Mouse (Mus musculus) cerebellum, postnatal 14 days (tissue): ENCODE measurements at regions not wholly inside any gene's neighbourhood (a gene's known extent, or its start where the extent isn't known, plus 50 kb on each side); places are given as distances from the start of the nearest gene placed in this dataset.

ENCODE experiments used
- DNase-seq, 2 experiments: peaks; one replicate each; pipeline ENCODE4 v3.0.0; 2021; ENCODE audit warnings: mixed read lengths in 2 of 2

GRCm38 (mm10) chr16:39285028-39285744 lies 392.7 kb downstream of the Igsf11 start:
- DNase-seq: no peak

DNA sequence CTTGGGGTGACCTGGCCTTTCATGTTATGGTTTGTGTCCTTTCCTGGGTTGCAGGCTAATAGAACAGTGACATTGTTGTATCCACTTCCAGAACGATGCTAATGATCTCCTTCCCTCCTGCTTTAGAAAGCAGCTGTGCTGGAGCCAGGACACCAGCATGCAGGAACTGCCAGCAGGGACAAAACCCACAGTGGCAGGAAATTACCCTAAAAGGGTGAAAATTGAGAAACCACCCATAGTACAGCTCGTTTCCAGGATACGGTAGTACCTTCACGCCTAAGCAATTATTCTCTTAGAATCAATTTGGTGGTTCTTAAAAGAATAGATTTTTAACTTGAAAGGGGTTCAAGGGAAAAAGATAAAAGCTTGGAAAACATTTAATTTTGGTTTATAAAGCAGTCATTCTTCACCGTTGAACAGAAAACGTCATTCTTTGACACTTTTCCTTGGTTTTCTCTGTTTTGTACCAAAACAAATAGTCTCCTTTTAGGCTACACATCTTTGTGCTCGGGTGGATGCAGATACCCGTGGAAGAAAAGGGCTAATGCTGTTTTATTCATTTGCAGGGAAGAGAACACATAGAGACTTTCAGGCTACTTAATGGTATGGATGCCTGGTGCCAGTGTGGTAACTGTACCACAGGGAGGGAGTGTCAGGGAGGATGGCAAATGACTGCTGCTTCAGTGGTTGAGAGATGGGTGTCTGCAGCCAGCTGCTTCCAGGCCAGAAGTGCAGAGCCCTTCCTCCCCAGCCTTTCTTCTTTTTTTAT lies 394.5 kb downstream of the Igsf11 start:
- DNase-seq: no peak

DNA sequence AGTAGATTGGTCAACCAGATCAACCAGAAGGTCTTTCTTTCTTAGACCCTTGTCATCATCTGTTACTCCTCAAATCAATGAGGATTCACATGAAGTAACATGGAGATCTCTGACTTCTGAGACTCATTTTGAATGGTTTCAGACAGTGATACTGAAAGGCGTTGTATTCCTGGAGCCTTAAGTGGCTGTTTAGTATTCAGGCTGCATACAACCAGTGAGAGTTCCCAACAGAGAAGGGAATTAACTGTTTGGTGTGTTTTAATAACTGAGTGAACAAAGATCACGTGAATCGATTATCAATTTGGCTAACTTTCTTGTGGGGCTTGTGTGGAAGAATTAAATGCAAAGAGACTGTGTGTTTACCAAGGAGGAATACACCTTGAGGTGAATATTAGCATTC lies 406.4 kb downstream of the Igsf11 start:
- no peak for DNase-seq

DNA sequence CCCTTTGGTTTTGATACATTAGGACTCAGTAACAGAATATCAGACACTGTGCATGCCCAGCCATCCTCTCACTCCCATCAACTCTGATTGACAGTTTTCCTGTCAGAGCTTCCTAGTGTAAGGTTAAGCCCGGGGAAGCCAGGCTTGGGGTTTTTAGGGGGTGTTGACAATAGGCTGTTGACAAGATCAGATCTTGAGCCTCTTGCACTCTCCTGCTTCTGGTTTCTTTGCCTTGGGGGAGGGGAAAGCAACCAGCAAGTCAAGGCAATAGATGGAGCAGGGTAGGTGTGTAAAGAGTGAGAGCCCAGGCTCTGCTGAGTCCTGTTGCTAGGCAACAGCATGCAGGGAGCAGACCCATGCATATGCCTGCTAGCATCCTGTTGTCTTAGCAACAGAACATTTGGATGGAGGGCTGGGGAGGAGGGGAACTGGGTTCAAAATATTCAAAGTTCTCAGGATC lies 410.5 kb downstream of the Igsf11 start:
- DNase-seq: peak; percentile 20 to 31

GRCm38 (mm10) chr16:39303371-39303770 lies 410.9 kb downstream of the Igsf11 start:
- DNase-seq: no peak

- DNase-seq: no peak
These were observed 415.5 kb downstream of the Igsf11 start for GRCm38 (mm10) chr16:39307951-39308350.

DNA sequence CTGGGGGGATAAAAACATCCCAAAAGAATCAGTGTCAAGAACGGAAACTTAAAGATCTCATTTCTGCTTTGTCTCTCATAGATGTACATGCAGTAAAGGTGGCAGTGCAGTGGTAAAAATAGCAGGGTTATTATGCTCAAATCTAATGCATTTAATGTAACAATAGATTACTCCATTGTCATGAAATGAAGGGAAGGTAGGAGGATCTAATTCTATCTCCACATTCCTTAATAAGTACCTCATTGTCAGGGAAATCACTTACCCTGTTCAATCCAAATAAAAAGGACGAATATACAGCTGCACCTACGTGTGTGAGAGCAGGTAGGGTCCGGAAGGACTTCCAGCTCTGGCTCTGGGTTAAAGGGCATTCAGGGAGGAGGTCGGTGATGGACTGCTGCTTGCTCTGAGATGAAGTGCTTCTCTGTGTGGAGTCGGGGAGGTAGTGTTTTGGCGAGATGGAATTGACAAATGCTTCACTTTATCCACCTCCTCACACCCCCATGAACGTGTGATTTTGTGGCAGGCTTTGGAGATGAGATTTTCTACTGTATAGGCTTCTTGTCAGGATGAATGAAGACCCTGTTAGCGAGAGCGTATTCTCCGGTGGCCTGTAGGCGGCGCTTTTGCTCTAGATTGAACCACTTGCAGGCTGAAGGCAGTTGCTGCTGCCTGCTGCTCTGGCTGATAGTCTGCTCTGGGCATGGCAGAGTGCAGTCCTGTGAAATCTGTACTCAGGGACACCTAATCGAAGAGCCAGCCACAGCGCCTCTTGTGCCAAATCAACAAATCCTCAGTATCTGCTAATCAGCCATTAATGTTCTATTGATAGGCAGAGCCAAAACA lies 424.5 kb downstream of the Igsf11 start:
- DNase-seq: peak; percentile 91 to 93

- DNase-seq: no peak
These were observed 433.2 kb downstream of the Igsf11 start for GRCm38 (mm10) chr16:39325627-39326026.

GRCm38 (mm10) chr16:39363657-39364056 lies 471.2 kb downstream of the Igsf11 start:
- no peak for DNase-seq

- peak; percentile 51 to 78 for DNase-seq
These were observed 475.8 kb downstream of the Igsf11 start for GRCm38 (mm10) chr16:39368276-39368675.

DNA sequence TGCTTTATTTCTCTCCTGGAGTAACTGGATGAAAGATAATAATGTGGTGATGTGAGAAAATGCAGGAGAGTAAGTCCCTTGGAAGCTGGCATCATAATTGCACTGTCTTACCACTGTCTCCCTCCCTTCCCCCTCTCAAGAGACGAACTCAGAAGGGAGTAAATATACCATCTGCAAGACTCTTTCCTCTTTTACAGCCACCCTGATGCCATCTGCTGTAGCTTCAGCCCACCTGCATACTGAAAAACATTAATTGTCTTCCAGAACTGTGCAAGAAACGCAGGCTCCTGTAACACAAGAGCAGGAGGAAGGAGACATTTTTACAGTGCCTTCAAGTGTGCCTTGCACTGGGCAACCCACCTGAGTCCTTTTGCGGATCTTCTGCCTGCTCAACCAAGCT lies 482.1 kb downstream of the Igsf11 start:
- DNase-seq: peak in 1 of 2 experiments; percentile 9

- no peak for DNase-seq
These were observed 487.5 kb downstream of the Igsf11 start for GRCm38 (mm10) chr16:39379959-39380358.

DNA sequence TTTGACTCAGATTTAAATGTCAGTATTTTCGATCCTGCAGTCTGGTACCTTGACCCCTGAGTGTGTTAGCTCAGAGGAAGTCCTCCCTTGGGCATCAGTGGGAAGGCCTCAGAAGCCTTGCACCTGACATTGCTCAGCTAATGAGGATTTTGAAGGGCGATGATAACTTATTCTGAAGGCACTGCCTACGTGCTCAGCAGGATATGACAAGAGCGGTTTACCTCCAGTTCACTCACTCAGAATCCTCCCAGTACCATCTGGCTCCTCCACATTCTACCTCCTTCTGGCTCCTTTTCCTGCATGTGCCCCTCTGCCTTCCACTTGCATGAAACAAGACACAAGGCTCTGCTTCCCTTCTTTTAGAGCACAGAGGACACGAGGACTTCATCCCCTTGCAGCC lies 497.5 kb downstream of the Igsf11 start:
- peak; percentile 47 to 61 for DNase-seq

DNA sequence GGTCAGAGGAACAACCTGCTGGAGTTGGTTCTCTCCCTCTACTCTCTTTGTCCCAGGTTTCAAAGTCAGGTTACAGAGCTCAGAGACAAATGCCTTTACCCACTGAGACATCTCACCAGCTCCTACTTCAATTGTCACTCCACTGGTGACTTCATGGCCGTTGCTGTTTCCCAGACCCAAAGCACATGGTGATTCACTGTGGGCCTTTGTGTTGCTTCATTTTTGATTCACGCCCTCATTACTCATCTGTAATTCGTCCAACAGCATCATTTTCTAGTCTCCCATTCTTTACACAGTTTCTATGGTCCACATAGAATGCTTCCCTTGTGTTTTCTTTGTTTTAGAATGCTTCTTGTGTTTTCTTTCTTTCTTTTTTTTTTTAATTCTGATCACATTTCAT lies 498.2 kb downstream of the Igsf11 start:
- no peak for DNase-seq

DNA sequence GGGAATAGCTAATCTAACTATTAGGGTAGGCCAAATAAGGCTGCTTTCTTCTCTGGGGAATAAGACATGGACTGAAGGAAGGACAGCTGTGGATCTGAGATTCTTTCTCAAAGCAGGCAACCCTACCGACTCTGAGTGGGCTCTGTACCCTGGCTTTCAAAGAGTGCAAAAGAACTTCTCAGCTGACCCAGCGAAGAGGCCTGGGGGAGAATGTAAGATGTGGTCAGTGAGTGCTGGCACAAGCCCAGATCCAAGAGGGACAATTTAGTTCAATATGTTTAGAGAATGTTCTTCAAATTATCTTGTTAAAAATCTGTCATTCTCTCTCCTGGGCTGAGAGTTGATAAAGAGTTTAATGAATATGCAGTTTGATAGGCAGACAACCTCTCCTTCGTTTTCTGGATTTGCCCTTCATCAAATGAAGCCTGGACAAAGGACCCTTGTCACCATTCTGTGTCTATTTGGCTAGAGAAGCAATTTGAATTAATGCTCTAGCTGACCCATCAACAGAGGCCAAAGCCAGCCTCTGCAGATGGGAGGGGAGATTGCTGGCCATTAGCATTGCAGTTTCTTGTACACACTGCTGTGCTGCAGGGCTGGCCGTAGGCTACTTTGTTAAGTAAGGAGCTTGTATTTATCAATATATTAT lies 509.8 kb downstream of the Igsf11 start:
- peak in 1 of 2 experiments; percentile 19 for DNase-seq

GRCm38 (mm10) chr16:39431581-39431980 lies 539.1 kb downstream of the Igsf11 start:
- no peak for DNase-seq

- DNase-seq: no peak
These were observed 538.4 kb upstream of the Lsamp start for GRCm38 (mm10) chr16:39445740-39446139.

GRCm38 (mm10) chr16:39453400-39454138 lies 530.6 kb upstream of the Lsamp start:
- no peak for DNase-seq
